Mouse (Mus musculus): ENCODE results near the gene Atp6v0a1.

DNA sequence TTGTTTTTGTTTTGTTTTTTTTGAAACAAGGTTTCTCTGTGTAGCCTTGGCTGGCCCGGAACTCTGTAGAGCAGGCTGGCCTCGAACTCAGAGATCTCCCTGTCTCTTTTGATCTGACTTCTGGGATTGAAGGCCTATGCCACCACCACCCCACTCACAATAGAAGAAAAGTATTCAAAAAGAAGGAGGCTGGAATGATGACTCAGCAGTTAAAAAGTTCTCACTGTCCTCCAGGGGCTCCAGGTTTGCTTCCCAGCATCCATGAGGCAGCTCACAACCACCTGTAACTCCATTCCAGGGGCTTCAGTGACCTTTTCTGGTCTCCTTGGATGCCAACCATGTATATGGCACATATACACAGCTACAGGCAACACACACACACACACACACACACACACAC, 10.4 kb upstream of the Atp6v0a1 start:
- TF ChIP-seq CTCF (IDR thresholded peaks at IDR 0.05) (no peak), POLR2A (IDR thresholded peaks at IDR 0.05; ENCODE audit: insufficient read depth, low read depth, low read length) (no peak)
